Mouse (Mus musculus): ENCODE data around the gene Fcho1.

GRCm38 (mm10) chr8:71687616-71688015 is 37.9 kb downstream of the Fcho1 start:
- TF ChIP-seq POLR2A (IDR thresholded peaks at IDR 0.05; ENCODE audit: insufficient read depth, low read depth, low read length) (no peak), CTCF (IDR thresholded peaks at IDR 0.05) (no peak)

Measured in heart, adult 2 months (tissue).